Mouse (Mus musculus) megakaryocyte, embryonic 14.5 days (primary cell): ENCODE results near the gene Rarg.

Experiments
- FLI1 ChIP-seq: IDR thresholded peaks from 2 replicates; pipeline ENCODE4 v1.6.1; 2012; ENCODE audit warnings: low read length, inconsistent platforms, mixed read lengths
- GATA1 ChIP-seq: IDR thresholded peaks from 3 replicates; pipeline ENCODE4 v1.6.1; 2012; ENCODE audit warnings: mixed read lengths, low read length, inconsistent platforms, borderline replicate concordance

- no peak for TF ChIP-seq GATA1
- no peak for TF ChIP-seq FLI1
These were observed 9.8 kb downstream of the Rarg start for GRCm38 (mm10) chr15:102247252-102248130.
